Mouse (Mus musculus) testis, adult 2 months (tissue): ENCODE results near the gene Thnsl2. TPM values are rescaled to one million over a fixed set of nuclear protein-coding genes. Genes with fewer than 3 reads are reported as not detected.

ENCODE experiments used
- H3K27ac ChIP-seq: fragments of 200-500 bp; 2 replicates; pipeline ENCODE4 v1.5.1; 2012; ENCODE audit warnings: low read depth, low read length; ENCODE audit not compliant: control insufficient read depth, insufficient read depth
- H3K27me3 ChIP-seq: fragments of 200-500 bp; 2 replicates; pipeline ENCODE4 v1.6.1; 2012; ENCODE audit warnings: mild to moderate bottlenecking, low read length, moderate library complexity; ENCODE audit not compliant: control insufficient read depth, insufficient read depth
- H3K36me3 ChIP-seq: fragments of 200-500 bp; 2 replicates; pipeline ENCODE4 v1.6.1; 2012; ENCODE audit warnings: mild to moderate bottlenecking, low read length; ENCODE audit not compliant: control insufficient read depth, insufficient read depth
- H3K4me1 ChIP-seq: fragments of 200-500 bp; 2 replicates; pipeline ENCODE4 v1.6.1; 2012; ENCODE audit warnings: low read length; ENCODE audit not compliant: control insufficient read depth, insufficient read depth
- H3K4me3 ChIP-seq: fragments of 200-500 bp; 2 replicates; pipeline ENCODE4 v1.5.1; 2012; ENCODE audit warnings: low read depth, mild to moderate bottlenecking, low read length, moderate library complexity, mixed read lengths; ENCODE audit not compliant: control insufficient read depth
- CTCF ChIP-seq: fragments of 200-500 bp; IDR thresholded peaks from 2 replicates; pipeline ENCODE4 v1.5.1; 2012; ENCODE audit warnings: low read depth, mild to moderate bottlenecking, inconsistent platforms, low read length, moderate library complexity; ENCODE audit not compliant: control insufficient read depth, insufficient read depth, insufficient replicate concordance
- POLR2A ChIP-seq: fragments of 200-500 bp; IDR thresholded peaks from 2 replicates; pipeline ENCODE4 v1.6.1; 2012; ENCODE audit warnings: low read depth, mild to moderate bottlenecking, inconsistent platforms, low read length, moderate library complexity; ENCODE audit not compliant: control insufficient read depth
- polyA plus RNA-seq: library from polyadenylated mRNA; depleted of rRNA; stranded (reverse); fragments of >200 nt; gene quantifications from 2 replicates; pipeline ENCODE4 v1.2.3, GENCODE M21; 2012; rRNA removed

The Thnsl2 gene
- polyA plus RNA-seq, 1 experiment = 4.0 TPM

DNA sequence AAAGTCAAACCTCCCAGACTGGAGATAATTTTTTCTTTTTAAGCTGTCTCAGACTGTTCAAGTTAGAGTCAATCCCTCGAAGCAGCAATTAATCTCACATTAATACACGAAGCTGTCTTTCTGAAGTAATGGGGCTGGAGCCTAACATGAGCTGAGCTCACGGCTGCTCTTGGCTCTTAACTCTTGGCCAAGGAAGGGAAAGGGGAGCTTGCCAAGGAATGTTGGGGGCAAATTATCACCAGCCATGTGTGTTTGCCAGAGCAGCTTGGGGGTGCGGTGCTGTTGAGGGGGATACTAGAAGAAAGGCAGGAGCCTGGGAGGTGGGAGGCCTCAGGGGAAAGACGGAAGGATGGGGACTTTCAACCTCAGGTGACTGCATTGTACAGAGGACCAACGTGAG is 63.0 kb downstream of the Thnsl2 start:
- TF ChIP-seq POLR2A (no peak), CTCF (no peak)

More for the DNA sequence above, 63.0 kb downstream of the Thnsl2 start:
- no peak overlapping the region for H3K27ac ChIP-seq
- no peaks in the 10 kb centered on the region for H3K27me3 ChIP-seq
- H3K4me3 ChIP-seq = no peak overlapping the region
- H3K36me3 ChIP-seq = no peaks in the 10 kb centered on the region
- H3K4me1 ChIP-seq = no peaks in the 10 kb centered on the region

Other genes with a start within 250 kb of the Thnsl2 start
- 417 and 420 TPM in 2 replicates for gene Tex37, start 225.5 kb downstream of the Thnsl2 start, polyA plus RNA-seq
- gene Foxi3, start 187.9 kb downstream of the Thnsl2 start, polyA plus RNA-seq = 0.54 and 0.72 TPM in 2 replicates
- gene Fabp1, start 55.4 kb upstream of the Thnsl2 start, polyA plus RNA-seq = 0.31 and 0.56 TPM in 2 replicates
- gene Krcc1, start 127.2 kb upstream of the Thnsl2 start, polyA plus RNA-seq = 20.5 and 24.4 TPM in 2 replicates
- 4.9 and 5.4 TPM in 2 replicates for gene Smyd1, start 177.8 kb upstream of the Thnsl2 start, polyA plus RNA-seq
- 2.0 TPM in 2 replicates for gene Cd8b1, start 178.3 kb upstream of the Thnsl2 start, polyA plus RNA-seq
- 0.02 TPM in 1 of 2 replicates, not detected in the other for gene Cd8a, start 229.0 kb upstream of the Thnsl2 start, polyA plus RNA-seq